Mouse (Mus musculus) kidney, adult 18-20 months (tissue): Measurements from ENCODE around the gene Dcaf5.

Experiments
- DNase-seq: peaks from one replicate; pipeline ENCODE4 v3.0.0; 2021

Gene Dcaf5

DNA sequence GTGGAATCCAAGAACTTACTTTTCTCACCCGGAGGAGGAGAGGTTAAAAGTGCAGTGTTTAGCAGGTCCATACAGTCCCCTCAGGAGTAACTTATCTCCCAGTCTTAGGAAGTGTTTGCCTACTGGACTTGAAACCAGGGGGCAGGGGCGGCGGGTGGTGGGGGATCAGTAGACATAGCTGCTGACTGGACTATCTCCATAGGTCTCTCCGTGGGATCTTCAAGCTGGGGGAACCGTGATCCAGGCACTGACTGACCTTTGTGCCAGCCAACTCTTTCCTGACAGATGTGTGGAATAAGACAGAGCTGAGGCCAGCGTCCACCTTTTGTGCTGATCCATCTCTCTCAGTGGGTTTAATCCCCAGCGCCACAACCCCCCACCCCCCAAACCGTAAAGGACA is 105.6 kb downstream of the Dcaf5 start:
- no peak for DNase-seq

DNA sequence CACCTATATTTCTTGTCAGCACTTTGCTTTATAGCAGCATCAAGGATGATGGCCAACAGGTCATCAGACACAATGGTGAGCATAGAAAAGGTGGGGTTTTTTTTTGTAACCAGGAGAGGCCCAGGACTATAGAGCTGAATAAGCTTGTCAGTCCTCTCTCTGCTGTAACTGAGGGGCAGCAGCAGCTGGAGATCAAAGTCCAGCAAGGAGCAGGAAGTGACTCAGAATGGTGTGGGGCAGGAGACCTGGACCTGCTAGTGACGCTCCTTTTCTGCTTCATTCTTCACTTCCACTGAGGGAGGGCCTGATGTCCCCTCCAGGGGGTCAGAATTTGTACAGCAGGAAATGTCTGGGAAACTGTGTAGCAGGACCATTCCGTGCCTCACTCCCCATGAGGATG is 106.8 kb downstream of the Dcaf5 start:
- no peak for DNase-seq

DNA sequence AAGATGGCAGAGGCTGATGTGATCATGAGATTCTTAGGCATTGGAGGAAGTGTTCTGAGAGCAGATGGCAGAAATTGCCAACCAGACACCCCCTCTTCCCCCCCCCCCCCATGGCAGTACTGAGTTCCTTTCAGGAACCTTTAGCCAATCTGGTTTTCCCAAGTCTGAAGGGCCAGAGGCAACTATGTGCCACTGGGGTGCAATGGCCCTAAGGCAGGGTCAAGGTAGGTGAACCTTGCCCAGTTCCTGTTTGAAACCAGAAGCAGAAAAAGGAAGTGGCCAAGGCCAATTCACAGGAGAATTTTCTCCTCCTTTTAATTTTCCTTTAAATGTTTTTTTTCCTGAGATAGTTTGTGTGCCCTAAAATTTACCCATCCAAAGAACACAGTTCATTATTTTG is 110.4 kb downstream of the Dcaf5 start:
- DNase-seq: no peak

GRCm38 (mm10) chr12:80324785-80325131 is 111.6 kb downstream of the Dcaf5 start:
- DNase-seq: peak; percentile 23

DNA sequence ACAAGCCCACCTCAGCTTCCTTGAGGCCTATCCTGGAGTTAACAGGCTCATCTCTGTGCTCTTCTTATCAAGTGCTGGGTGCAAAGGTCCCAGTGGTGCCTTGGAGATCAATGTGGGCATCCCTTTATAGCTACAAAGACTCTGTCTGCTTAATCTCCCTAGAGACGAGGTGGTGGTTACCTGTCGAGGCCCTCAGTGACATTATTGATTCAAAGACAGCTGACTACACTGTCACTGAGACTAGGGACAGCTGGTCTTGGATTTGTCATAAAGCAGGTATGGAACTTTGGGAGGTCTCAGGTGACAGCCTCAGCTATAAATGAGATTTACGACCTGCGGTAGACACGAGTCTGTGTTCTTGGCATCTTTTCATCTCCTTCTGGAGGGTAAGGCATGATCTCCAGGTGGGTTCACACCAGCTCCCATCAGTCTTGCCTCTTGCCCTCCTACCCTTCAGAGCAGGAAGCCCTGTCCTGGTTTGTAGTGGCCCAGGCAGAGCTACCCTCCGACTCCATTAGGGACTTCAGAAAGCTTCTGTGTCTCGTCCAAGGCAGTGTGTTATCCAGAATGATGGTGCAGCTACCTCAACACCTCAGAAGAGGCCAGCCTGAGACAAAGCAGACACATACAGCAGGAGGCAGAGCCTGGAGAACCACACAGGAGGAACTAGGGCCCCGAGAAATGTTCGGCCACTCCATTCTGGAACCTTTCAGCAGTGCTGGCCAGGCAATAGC is 112.2 kb downstream of the Dcaf5 start:
- no peak for DNase-seq

DNA sequence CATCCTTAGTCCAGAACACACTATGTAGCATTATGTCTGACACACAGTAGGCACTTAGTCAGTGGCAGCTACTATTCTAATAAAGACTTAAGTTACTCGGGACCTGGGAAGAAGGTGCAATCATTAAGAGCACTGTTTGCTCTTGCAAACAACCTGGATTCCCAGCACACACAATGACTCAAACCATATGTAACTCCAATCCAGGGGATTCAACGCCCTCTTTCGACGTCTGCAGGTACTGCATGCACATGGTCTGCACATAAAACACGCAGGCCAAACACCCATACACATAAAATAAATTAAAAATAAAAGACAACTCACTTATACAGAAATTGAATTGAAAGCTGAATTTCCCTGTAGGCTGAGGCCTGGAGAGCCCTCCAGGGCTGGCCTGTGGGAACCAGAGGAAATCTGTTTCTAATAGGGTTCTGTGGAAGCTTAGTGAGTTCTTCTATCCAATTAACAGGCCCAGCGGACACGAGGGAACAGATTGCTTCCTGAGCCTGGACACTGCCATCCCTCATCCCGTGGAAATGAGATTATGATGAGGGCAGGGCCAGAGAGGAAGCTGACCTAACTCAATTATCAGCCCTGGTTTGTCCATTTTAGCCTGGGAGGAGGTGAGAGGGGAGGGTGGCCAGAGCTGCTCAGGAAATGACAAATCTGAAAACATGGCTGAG is 112.9 kb downstream of the Dcaf5 start:
- DNase-seq: no peak

DNA sequence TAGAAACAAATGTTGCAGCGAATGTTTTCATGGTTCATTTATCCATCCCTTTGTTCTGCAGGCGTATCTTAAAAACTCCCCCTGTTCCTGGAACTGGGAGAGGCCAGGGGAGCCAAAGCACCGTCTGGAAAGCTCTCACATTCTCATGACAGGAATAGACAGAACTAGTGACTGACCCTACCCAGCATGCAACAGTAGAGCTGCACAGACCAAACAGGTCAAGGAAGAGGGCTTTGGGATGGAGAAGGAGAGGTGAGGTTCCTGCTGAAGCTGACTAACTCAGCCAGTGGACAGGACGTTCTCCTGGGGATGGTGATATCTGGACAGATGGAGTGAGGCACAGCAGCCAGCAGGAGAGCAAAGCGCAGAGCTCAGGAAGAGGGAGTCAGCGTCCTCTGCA is 113.9 kb downstream of the Dcaf5 start:
- no peak for DNase-seq

GRCm38 (mm10) chr12:80319062-80319461 is 117.3 kb downstream of the Dcaf5 start:
- no peak for DNase-seq

DNA sequence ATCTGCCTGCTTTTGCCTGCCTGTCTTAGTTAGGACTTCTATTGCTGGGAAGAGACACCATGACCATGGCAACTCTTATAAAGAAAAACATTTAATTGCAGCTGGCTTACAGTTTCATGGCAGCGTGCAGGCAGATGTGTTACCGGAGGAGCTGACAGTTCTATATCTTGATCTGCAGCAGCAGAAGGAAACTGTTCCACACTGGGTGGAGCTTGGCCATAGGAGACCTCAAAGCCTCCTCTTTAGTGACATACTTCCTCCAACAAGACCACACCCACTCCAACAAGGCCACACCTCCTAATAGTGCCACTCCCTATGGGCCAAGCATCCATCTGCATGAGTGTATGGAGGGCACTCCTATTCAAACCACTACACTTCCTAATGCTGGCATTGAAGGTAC is 121.1 kb downstream of the Dcaf5 start:
- no peak for DNase-seq

- no peak for DNase-seq
Measured at GRCm38 (mm10) chr12:80311959-80312669, 124.3 kb downstream of the Dcaf5 start.

DNA sequence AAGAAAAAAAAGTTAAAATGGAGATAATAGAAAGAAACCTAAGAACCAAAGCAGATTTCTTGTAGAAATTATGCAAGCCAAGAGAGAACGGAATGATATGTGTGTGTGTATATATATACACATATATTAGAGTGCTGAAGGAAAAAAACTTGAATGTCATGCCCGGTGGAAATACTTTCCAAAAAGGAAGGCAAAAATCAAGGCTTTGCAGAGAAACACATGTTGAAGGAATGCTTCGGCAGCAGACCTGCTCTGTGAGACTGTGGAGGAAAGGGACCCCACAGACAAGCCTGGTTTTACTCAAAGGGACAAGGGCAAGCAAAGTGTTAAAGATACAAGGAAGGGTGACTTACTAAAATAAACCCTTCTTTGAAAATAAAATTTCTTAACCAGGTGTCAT is 128.8 kb downstream of the Dcaf5 start:
- no peak for DNase-seq

DNA sequence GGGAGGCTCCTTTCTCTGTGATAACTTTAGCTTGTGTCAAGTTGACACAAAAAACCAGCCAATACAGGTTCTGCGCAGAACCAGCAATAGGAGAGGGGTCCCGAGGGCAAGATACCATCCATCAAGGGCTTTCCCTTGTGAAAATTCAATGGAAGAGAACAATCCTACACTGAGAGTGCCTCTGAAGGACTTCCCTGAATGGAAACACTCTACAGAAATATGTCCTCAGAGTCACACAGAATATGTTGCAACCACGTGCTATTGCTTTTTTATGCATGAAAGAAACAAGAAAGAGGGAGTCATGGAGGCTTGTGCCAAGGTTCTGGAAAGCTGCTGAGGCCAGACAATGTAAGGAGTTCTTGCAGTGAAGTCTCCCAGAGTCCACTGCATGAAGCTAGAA is 131.9 kb downstream of the Dcaf5 start:
- DNase-seq: no peak

DNA sequence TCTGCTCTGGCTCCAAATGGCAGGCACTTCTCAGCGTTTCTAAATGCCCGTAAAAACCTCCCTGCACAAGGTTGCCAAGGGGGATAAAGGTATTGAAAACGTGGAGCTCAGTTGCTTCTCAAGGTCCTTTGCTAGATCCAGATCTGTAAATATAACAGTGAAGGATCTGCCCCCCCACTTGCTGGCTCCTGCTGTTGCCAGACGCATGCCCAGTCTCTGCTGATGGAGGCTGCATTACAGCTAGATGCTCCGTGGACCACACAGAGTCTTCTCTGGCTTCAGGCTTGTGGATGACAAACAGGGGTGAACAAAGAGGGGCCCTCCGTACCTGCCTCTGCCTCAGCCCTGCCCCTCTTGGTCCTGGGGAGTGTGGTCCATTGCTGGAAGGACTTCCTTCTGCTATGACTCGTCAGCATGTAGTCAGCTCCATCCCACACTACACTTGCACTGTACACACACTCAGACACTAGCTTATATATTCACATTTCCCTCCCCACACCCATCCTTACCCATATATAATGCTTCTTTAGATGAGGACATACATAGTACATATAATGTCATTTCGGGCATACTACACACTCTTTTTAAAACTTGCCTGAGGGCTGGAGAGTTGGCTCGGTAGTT is 135.5 kb downstream of the Dcaf5 start:
- no peak for DNase-seq

- DNase-seq: no peak
Measured at GRCm38 (mm10) chr12:80298714-80299113, 137.7 kb downstream of the Dcaf5 start.

DNA sequence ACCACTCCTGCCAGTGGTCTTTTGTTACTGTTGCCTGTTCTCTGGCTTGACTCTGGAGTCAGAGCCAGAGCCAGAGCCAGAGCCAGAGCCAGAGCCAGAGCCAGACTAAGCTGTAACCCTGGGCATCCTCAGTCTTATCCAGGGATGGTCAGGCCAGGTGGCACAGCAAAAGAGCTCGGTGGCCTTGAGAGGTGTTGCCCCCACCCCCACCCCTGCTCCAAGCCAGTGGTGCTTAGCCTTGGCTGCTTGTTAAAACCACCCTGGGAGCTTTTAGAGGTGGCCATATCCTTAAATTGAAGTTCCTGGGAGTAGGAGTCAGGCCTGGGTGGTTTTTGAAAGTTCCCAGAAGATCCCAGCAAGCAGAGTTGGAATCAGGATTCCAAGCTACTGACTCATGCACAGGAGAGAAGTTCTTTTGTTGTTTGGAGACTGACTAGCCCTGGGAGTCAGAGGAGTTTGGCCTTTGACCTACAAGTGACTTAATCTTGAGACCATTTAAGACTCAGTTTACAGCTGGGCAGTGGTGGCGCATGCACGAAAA is 144.4 kb downstream of the Dcaf5 start:
- no peak for DNase-seq

- no peak for DNase-seq
Measured at GRCm38 (mm10) chr12:80290964-80291363, 145.4 kb downstream of the Dcaf5 start.

DNA sequence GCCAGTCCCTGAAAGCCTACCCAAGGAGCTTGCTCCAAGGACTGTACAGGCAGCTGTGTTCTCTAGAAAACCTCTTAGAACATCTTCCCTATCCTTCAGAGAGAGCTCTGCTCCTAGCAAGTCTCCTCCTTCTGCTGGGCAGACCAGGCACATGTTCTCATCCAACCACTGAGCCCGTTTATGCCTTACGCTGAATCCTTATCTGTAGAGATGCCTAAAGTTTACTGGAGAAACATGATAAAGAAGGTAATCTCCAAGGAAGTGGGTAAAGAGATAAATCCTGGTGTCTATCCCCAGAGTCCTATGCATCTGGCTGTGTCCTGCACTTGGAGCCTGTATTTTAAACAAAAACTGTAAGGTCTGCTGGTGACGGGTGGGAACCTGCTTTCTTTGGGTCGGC is 145.9 kb downstream of the Dcaf5 start:
- DNase-seq: no peak

GRCm38 (mm10) chr12:80289722-80290121 is 146.7 kb downstream of the Dcaf5 start:
- DNase-seq: no peak

GRCm38 (mm10) chr12:80285890-80286289 is 150.5 kb downstream of the Dcaf5 start:
- no peak for DNase-seq
